Mouse (Mus musculus) layer of hippocampus, adult 8-10 months (tissue): ENCODE measurements around the gene Dlg1. TPM values are rescaled to one million over a fixed set of nuclear protein-coding genes. Genes with fewer than 3 reads are reported as not detected.
A peak's percentile ranks its signal among the peaks of the same experiment; 100 is the strongest.
"Not testable (repeated sequence)": the region's sequence is repeated elsewhere in the genome, so short reads cannot be mapped to it uniquely, and the experiment has no call there.

ENCODE experiments used
- DNase-seq, 2 experiments: peaks; one replicate each; pipeline ENCODE4 v3.0.0; 2022; ENCODE audit warnings: low spot score in 2 of 2
- total RNA-seq, 4 experiments: library from RNA; stranded (reverse); gene quantifications; 2 replicates each; pipeline ENCODE4 v1.2.4; 2022

The Dlg1 gene
- total RNA-seq, 4 experiments from 2014 or later: 93.5 to 109 (median 101) TPM

DNA sequence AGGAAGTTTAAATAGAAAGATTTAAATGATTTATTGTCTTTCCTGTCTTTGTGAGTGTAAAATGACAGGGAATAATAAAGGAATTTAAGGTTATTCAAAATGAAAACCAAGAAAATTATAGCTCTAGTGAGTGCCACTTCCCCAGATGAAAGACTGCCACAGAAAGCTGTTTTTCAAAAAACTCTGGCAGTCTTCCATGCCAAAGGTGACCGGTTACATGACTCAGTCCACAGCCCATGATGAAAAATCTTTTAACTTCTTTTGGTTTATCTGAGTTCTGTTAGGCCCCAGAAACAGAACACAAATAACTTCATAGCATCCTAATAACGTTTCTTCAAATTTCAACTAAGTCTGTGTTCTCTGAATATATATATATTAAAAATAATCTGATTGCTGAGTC lies 7.7 kb upstream of the Dlg1 start:
- DNase-seq: no peak

DNA sequence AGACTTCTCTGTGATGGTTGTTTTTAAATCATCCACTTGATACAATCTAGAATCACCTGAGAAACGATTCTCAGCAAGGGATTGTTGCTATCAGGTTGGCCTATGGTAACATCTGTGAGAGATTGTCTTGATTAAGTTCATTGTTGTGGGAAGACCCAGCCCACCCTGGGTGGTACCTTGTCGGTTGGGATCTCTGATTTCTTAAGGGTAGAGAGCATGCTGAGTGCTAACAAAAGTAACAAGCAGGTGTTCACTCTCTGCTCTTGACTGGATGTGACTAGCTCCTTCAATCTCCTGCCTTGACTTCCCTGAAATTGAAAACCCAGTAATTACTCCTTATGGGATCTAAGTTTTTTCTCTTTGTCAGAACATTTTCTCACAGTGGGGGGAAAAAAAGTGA lies 5.7 kb upstream of the Dlg1 start:
- DNase-seq: no peak

DNA sequence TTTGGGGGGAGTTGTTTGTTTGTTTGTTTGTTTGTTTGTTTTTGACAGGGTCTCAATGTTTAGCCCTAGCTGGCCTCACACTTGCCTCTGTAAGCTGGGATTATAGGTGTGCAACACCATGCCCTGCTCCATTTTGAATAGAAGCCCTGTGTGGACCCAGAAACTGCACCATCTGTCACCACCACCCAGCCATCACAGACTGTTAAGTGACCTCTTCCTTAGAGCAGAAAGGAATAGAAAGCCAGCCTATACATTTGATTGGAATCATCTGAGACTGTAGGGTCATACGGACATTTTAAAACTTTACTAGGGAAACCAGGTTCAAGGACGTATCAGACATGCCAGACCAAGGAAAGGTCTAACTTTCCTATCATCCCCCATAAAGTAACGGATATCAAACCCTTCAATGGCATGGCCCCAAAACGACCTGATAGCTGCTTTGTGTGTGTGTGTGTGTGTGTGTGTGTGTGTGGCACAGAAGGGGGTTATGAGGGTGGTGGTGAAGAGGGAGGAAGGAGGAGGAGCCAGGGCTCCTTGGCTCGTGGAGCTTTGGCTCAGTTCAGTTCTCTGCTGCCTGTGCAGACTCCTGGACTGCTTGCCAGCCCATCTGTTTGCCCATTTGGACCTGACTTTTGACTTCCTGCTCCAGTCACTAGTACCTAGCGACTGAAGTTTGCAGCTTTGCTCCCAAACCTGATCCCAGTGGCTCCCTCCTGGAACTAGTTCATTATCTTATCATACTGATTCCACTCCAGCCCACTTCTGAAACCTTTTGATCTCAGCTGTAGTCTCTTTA lies 4.5 kb upstream of the Dlg1 start:
- no peak for DNase-seq

DNA sequence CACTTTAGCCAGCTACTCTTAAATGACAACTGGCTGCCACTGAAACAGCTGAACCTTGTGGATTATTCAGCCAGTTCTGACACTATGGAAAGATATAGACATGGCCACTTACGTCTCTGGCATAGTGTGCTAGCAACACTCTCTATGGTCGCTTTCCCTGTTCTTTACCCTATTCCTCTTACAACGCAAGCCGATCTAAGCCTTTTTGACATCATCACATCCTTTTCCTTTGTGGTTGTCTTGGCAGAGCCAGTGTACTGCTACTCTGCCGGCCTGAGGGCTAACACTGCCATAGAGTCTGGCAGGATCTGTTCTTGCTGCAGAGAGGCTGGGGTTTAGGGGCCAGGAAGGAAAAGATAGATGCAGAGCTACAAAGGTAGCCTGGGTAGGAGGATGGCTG lies 3.8 kb upstream of the Dlg1 start:
- no peak for DNase-seq

DNA sequence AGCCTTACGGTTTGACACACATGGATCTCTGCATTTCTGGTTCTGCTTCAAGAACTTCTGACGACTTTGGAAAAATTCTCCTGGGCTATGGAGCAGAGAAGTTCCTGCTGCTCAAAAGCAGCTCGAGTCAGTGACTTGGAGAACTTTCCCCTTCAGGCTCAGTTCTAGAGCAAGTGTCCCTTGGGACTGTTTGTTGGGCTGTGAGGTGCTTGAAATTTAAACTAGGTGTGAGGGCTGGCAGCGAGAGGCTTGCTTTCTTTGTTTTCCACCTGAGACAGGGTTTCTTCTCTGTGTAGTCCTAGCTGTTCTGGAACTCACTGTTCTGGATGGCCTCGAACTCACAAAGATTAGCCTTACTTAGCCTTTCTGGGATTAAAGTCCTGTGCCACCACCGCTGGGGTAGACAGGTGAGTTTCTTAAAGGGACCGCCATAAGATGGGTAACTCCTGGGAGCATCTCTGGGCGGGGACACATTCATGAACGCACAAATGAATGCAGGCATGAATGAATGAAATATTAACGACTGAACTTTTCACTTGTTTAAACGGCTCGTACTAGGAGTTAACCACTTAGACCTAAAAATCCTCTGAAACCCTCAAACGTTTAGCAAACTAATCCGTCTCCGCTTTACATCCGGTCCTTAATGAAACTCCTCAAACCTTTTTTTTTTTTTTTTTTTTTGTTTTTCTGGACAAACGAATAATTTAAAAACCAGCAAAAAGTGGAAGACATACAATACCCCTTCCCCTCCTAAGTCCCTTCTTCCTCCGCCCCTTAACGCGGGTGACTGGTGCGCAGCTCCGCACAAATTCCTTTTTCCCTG lies 476 bp upstream of the Dlg1 start:
- DNase-seq: no peak

DNA sequence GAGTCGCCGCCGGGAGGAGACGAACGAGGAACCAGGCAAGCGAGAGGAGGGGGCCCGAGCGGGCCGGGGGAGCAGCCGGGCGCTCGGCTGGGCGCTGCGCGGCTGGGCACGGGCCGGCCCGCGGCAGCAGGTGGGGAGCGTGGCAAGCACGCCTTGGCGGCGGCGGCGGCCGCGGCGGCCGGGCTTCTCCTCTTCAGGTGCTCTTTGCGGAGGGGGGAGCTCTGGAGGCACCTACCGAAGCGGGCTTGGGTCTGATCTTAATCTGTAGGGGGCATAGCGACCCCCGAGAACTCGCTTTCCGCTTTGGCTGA lies 999 bp downstream of the Dlg1 start:
- DNase-seq: no peak

DNA sequence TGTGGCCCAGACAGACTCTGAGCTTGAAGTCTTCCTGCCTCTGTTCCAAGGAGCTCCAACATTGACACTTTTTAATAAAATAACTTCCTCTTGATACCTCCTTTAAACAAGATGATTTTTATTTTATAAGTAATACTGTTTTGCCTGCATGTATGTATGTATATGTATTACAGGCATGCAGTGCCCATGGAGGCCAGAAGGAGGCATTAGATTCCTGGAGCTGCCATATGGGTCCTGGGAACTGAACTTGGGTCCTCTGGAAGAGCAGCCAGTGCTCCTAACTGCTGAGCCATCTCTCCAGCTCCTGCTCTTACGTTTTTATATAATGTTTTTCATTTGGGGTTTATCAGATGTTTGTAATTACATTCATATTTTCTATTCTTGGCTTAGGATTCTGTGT lies 9.0 kb downstream of the Dlg1 start:
- no peak for DNase-seq

DNA sequence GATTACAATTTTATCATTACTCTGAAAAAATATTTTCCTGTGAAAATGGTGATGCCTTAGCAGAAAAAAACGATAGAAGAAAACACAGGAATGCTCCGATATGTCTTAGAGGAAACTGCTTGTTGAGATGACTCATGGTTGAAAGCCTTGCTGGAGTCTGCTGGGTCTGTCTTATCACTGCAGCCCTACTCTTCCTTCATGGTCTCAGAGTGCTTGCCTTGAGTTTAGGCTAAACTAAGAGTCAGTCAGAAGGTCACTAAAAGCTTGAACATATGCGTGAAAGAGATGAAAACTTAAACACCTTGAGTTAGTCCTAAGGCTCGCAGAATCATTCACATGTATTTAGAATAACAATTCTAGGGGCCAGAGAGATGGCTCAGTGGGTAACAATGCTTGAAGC lies 14.2 kb downstream of the Dlg1 start:
- no peak for DNase-seq

DNA sequence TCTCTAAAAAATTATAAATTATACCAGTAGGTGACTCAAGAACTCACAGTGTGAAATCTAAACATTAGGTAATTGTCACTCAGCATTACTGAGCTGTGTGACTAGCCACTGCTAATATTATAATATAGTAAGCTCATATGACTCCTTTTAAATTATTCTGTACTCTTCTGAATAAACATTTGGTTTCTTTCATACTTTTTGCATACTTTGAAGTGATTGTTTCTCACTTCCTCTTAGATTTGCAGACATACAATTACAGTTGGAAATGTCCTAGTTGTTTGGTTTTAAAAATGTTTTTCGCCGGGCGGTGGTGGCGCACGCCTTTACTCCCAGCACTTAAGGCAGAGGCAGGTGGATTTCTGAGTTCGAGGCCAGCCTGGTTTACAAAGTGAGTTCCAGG lies 19.0 kb downstream of the Dlg1 start:
- no peak for DNase-seq

DNA sequence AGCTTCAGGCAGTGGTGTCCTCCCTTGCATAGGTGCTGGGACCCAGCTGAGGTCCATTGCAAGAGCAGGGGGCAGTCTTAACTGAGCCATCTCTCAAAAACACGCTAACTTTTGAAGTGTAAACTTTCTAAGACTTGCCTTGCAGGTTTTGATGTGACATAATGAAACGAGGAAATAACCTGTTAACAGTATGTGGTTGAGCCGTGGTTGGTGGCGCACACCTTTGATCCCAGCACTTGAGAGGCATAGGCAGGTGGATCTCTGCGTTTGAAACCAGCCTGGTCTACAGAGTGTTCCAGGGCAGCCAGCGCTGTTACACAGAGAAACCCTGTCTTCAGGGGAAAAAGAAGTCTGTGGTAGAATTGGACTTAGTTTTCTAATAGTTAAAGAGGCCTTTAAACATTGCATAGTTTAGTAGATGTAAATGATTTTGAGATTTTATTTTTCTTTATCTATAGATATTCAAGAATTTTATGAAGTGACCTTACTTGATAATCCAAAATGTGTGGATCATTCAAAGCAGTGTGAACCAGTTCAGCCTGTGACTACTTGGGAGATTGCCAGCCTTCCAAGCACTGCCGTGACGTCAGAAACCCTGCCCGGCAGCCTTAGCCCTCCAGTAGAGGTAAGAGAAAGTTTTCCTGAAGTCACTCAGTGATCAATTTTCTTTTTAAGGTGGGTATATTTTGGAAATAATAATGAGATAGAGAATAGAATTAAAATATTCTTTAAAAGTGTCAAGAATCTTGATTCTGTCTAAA lies 20.6 kb downstream of the Dlg1 start:
- DNase-seq: no peak

DNA sequence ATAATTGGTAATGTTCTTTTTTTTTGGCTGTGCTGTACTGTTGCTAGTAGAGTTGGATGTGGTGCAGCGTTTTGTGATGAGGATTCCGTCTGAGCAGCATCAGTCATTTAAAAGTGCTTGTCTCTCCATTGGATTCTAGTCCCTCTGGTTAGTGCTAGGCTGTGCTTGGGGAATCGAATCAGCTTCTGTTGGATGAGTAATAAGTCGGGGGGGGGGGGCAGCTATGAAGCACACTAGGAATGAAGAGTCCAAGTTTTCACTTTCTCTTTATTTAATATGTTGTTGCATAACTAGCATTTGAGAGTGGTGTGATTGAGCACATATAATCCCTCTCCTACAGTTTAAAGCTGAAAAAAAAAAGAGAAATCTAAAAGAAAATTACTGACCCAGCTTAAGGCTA lies 21.5 kb downstream of the Dlg1 start:
- DNase-seq: no peak

DNA sequence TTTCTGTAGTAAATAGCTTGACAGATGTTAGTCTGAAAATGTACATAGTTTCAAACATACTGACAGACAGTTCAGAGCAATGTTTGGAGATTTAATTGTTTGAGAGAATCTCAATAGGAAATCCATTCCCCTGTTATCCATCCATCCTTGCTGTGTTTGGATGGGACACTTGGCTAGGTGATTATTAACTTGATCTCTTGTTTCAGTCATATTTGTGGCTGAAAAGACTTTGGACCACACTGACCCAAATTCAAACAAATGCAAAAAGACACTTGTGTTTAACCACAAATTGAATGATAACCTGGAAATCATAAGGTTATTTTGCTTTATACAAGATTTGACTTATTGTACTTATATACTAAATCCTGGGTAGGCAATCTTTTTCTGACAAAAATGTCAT lies 24.5 kb downstream of the Dlg1 start:
- DNase-seq: no peak

DNA sequence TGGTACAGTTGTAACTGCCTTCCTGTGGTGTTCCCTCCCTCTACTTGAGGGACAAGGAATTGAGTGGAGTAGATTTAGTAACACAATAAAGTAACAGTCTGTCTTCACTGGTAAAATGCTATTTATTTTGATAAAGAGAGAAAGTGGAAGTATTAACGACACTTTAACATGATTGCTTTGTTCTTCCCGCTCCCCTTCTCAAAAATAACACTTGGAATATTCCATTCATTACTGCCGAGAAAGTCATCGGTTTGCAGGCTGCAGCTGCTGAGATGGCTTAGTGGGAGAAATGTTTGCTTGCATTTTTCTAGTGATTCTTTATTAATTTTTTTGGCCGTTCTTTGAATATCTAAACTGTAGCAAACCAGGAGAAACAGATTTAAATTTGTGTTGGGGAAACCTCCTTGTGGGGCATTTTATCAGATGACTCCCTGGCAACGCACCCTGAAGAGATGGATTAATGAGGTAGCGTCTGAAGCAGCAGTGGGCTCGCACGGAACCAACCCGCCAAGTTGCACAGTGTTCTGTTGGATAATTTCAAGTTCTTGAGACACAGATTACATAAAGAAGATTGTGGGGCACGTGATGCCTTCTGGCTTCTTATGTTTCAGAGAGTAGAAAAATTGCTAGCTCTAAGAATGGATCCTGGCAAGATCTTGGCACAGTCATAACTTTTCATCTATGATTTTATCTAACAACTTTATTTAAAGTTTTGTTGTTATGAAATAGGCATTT lies 32.2 kb downstream of the Dlg1 start:
- DNase-seq: peak in 1 of 2 experiments; percentile 38

DNA sequence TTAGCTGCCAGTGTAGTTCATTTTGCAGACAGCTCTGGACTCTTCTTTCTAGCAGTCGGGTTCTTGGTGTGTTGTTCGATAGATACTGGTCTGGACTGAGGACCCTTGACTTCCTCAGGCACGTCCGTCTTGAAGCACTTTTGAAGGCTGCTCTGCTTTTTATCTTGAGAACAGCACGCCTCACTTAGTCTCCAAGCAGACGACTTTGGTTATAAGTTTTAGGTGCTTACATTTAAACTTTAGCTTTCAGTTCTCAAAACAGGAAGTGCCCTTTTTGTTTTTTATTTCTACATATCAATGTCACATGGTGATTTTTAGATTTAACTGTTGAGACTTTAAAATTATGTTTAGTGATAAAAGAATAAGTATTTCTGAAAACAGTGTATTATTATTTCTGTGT lies 33.1 kb downstream of the Dlg1 start:
- no peak for DNase-seq

DNA sequence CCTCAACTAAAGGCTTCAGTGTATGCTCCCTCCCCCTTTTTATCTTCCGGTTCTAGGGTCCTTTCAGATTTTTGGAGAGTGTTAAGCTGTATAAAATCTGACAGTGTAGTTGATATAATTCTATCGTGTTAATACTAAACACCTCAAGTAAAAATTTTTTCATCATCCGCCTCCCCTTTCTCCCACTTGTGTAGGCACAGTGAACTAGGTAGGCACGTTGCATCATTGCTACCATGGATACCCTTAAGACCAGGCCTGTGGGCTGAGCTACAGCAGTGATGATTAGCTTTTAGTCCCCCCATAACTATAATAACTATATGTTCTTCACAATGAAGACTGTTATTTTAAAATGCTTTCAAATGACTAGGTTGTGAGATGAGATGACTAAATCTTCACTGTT lies 34.1 kb downstream of the Dlg1 start:
- no peak for DNase-seq

DNA sequence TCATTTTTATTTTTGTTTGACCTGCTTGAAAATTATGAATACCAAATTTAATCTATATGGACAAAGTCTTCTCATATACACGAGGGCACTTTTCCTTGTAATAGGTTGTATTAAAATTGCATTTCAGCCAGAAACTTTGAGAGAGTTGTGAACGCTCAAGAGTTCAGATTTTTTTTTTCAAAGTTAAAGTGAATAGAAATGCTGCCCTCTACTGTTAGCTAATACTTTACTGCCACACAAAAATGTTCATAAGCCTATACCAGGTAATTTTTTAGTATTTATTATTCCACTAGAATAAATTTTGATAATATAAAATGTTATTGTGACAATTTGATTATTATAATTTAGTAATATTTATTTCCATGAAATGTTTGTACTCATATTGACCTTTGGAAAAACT lies 42.0 kb downstream of the Dlg1 start:
- DNase-seq: no peak

DNA sequence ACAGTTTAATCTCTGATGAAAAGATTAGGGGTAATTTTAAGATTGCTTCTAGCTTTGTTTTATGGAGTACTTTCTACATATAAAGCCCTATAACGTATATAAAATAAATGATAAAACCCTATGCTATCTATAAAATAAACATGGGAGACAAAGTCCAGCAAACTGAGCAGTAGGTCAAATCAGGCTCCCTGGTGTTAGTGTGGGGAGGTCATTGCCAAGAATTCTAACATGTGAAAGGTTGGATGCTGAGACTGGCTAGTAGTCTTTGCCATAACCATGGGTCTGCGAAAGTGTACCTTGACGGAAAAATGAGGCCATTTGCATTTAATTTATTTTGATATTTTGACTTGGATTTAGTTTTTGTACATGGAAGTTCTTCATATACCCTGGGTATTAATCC lies 42.7 kb downstream of the Dlg1 start:
- DNase-seq: no peak

DNA sequence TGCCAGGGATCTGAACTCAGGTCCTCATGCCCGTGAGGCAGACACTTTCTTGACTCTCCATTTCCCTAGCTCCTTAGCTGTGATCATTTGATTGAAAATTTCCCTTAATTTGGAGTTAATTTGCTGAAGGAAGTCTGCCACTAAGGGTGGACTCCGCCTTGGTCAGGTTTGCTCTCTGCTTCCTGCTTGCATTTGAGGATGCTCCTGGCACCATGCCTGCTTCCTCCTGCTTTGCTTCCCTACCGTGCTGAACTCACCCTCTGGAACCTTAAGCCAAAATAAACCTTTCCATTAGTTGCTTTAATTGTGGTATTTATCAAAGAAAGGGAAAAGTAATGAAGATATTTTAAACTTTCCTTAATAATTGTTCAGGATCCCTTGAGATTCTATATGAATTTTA lies 44.1 kb downstream of the Dlg1 start:
- no peak for DNase-seq

DNA sequence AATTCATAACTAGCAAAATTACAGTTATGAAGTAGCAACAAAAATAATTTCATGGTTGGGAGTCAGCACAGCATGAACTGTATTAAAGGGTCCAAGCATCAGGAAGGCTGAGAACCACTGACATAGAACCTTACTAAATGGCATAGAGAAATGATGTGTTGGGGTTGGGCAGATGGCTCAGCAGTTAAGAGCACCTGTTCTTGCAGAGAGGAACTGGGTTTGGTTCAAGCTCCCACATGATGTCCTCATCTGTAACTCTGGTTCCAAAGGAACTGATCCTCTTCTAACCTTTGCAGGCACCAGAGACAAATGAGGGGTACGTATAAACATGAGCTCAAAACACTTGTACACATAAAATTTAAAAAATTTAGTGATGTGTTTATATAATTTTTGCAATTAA lies 59.7 kb downstream of the Dlg1 start:
- DNase-seq: no peak

DNA sequence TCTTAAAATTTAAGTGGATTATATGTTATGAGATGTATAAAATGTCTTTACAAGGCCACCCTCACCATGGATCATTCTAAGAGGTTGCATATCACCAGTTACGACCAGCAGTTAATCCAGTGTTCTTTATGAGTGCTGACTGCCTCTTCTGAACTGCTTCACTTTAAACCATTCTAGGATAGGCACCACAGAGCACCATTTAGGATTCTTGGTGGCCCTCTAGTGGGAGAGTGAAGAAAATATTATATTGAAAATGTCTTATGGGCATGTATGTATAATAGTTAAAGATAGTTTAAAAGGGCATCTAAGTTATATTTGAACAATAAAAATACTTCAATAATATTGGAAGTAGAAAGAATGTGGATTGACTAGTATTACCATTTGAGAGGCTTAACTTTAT lies 60.9 kb downstream of the Dlg1 start:
- no peak for DNase-seq

DNA sequence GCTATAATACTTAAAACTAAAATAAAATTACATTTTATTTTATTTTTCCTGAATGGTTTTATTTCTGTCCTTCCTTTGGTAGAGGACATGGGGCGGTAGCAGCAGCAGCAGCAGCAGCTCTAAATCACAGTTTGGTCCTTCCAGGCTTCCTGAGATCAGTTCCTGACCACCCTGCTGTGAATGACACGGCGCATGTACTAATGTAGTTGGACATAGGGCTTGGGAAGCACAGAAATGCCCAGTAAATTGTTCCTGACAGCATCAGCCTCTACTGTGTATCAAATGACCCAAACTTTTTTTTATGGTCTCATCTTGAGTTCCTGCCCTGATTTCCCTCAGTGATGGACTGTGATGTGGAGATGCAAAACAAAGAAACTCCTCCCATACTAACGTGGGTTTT lies 61.6 kb downstream of the Dlg1 start:
- DNase-seq: no peak

DNA sequence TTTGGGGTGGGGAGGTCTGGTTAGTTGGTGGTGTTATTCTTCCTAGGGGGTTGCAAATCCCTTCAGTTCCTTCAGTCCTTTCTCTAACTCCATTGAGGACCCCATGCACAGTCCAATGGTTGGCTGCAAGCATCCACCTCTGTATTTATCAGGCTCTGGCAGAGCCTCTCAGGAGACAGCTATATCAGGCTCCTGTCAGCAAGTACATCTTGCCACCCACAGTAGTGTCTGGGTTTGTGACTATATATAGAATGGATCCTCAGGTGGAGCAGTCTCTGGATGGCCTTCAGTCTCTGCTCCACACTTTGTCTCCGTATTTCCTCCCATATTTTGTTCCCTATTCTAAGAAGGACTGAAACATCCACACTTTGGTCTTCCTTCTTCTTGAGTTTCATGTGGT lies 67.7 kb downstream of the Dlg1 start:
- not testable (repeated sequence) for DNase-seq
